Mouse (Mus musculus) layer of hippocampus, postnatal 36 days (tissue): ENCODE data around the gene Acsl3. TPM values are rescaled to one million over a fixed set of nuclear protein-coding genes. Genes with fewer than 3 reads are reported as not detected.

ENCODE experiments used
- DNase-seq, 2 experiments: peaks; one replicate each; pipeline ENCODE4 v3.0.0; 2022
- total RNA-seq, 2 experiments: library from RNA; stranded (reverse); gene quantifications; 2 replicates each; pipeline ENCODE4 v1.2.3; 2021

Acsl3 gene
- total RNA-seq, 2 experiments from 2014 or later: 174 to 180 TPM

DNA sequence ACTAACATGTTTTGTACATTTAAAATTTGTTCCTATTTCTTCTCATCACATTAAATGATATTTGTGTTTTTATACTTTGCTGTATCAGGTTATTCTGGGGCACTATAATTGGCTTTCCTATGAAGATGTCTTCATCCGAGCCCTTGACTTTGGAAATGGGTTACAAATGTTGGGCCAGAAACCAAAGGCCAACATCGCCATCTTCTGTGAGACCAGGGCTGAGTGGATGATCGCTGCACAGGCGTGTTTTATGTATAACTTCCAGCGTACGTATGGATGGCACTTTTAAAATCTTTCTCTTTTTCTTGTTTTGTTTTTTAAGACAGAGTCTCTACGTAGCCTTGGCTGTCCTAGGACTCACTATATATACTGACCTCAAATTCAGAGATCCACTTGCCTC is 30.5 kb downstream of the Acsl3 start:
- DNase-seq: no peak

DNA sequence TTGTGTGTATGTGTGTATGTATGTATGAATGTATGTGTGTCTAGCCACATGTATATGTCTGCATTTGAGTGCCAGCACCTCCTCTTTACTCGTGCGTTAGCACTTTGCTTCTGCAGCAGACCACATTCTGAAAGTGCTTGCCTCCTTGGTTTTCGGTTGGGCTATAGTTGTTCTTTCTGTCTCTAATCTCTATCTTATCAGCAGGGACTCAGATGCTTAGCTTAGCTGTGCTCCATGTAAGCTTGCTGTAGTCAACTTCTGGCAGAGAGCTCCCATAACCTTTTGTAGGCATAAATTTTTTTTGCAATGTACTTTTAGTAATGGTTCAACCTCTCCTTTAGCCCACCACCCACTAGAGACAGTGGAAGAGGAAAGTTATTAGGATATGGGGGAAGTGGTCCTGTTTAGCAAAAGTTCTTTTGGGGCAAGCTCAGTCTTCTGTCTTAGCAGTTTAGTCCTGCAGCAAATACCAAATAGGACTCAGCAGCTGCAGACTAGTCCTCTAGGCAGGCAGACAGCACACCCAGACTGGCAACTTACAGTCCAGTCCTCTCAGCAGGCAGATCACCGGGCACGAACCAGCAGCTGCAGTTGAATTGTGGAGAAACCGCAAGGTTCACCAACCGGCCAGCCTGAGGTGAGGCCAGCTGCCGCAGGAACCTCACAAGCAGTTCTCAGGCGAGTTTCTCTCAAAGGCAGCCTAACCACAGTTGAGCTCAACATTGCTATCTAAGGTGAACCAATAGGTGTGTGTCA is 37.1 kb downstream of the Acsl3 start:
- DNase-seq: no peak

DNA sequence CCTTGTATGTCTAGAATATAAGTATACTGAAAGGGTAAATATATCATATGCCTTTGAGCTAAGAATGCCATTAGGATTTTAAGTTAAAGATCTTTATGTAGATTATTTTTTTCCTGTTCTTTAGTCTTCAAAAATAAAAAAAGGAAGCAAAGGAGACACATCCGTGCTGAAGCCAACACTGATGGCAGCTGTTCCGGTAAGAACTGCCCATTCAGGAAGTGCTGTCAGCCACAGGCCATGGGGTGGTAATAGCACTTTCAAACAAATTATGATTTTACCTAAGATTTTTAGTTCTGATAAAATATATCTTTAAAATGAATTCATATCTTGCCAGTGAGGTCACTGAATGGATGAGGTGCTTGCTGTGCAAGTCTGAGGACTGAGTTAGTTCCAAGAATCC is 38.7 kb downstream of the Acsl3 start:
- no peak for DNase-seq

DNA sequence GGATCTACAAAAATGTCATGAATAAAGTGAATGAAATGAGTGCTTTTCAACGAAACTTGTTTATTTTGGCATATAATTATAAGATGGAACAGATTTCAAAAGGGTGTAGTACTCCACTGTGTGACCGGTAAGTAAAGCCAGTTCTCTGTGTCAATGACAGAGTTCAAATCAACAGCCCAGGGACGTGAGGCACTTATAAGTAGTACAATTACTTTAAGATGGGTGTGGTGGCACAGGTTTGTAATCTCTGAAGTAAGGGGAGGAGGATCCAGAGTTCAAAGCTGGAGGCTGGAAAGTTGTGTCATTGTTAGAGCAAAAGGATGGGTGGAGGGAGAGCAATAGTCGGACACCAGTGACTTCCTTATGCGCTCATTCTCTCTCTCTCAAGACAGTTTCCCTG is 39.3 kb downstream of the Acsl3 start:
- DNase-seq: no peak

DNA sequence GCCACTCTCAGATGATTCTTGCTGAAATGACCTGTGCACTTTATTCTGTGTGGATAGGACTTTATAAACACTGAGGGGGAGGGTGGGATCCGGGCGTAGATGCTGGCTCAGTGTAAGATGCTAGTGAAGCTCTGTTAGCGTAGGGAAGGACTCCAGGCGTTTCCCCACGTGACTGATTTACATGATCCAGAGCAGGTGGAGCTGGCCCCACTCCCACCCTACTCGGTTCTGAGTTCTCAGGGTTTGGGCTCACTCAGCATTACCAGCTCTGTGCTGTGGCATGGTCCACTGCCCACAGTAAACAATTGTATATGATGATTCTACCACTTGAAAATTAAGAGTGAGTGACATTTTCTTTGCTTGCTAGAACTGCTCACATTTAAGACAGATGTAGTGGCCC is 40.5 kb downstream of the Acsl3 start:
- no peak for DNase-seq

DNA sequence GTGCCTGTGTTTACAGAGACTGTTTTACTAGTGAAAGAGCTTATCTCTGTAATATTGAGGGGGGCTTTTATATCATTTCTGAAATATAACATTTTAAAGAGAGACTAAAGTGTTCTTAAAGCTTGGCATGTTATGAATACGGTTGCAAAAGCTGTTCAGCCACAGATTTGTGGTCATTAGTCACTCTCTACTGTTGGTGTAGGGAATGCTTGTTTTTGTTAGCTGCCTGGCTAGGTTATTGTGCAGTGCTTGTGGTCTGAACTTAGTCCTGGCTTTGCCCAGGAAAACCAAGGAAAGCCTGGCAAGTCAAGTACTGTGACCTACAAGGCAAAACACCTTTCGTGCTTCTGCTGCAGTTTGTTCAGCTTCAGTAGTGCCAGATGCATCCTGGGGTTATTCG is 44.1 kb downstream of the Acsl3 start:
- no peak for DNase-seq

DNA sequence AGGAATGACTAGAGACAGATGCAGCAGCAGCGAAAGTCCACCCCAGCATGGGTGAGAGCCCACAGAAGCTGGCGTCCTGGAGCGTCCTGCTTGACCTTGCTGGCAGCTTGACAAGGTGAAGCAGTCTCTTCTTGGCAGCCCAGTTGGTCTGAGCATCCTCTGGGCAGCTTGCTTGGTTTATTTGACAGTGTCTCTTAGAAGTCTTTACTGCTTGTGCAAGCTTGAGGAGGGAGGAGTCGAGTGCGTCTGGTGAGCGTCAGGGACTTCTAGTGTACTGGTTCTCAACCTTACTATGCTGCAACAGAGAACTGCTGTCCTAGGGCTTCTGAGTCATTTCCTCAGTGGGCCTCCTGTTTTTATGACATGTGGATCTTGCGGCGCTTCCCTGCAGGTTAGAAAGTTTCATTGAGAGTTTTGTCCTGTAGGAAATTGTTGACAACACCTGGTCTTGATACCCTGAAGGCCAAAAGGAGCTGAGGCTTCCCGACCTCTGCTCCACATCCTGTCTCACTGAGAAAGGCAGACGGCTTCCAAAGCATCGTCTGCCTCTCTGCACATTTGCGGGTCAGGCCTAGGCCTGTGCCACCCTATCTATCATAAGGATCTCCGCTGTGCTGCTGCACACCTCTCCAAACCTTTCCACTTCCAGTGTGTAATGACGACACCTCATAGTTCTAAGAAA is 44.8 kb downstream of the Acsl3 start:
- DNase-seq: no peak

DNA sequence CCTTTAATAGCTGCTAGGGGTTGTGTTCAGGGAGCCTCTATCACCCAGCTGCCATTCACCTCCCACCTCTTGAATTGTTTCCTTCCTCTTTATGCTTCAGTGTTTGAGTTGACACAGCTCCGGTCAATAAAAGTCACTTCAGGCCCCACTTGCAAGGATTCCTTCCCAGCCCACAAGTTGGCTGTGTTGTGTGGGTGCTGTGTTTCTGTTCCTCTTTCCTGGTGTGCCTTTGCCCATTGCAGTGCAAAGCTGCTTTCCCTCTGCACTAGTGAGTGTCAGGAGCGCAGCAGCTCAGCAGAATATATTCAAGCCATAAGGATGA is 45.3 kb downstream of the Acsl3 start:
- no peak for DNase-seq

DNA sequence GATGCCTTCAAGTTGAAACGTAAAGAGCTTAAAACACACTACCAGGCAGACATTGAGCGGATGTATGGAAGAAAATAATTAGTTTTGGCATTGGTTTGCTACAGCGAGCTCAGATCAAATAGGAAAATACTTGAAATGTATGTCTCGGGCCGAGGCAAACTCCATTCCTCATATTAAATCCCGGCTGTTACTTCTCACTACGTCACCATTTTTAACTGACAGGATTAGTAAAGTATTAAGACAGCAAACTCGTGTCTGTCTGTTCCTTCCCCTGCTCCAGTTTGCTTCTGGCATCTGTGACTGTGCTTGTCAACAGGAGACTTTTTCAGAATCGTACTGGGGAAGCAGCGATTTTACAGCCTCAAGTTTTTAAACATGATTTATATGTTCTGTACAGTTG is 48.7 kb downstream of the Acsl3 start:
- no peak for DNase-seq

DNA sequence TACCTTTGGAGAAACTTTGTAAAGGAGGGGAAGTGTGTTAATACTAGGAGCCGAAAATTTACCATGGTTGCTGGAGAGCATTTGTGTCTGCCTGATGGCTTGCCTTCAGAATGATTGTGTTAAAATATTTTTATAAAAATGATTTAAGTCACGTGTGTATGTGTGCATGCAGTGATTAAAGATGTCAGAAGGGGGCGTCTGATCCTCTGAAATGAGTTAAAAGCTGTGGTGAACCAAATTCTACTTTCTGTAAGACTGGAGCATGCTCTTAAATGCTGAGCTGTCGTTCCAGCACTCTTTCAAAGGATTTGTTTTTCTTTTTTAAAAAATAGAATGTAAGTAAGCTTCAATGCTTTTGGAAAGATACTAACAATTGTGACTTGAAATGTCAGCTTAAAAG is 49.7 kb downstream of the Acsl3 start:
- DNase-seq: no peak

GRCm38 (mm10) chr1:78710026-78710425 is 52.4 kb downstream of the Acsl3 start:
- DNase-seq: no peak

GRCm38 (mm10) chr1:78710613-78711329 is 53.1 kb downstream of the Acsl3 start:
- no peak for DNase-seq

DNA sequence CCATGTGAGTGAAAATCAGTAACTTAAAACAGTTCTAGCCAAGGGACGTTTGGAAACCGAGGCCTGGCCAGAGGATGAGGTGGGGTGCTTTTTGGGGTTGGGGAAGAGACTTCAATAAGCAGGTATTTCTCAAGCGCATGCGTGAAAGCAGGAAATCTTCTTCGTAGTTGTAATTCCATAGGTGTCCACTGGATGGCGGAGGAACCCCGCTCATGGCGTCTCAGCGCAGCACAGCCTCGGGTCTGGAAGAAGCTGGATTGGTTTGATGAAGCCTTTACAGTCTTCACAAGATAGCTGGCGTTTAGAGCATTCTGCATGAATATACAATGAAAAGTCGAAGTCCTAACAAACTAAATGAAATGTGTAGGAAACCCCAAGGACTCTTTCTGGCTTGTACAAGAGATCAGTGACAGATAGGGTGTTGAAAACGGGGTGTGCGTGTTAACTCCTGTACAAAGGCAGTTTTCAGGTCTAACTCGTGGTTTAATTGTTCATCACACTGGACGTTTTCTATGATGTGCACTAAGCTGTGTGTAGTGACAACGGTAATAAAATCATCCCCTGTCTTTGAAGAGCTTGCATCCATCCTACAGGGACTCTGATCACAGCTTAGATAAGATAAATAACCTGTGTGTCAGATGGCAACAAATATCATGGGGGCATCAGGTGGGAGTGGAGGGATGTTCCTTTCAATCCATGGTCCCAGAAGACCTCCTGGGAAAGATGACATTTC is 67.0 kb downstream of the Acsl3 start:
- peak; percentile 84 to 86 for DNase-seq

DNA sequence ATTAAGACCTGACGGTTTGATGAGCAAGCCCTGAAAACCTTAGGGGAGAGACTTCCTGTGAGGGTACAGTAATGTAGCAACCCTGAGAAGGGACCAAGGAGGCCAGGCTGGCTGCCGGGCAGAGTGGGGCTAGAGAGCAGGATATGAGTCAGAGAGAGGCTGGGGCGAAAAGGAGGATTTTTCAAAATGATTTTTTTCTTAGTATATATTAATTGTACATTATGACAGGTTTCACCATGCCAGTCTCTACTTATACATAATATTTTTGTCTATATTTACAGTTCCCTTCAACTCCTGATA is 67.5 kb downstream of the Acsl3 start:
- no peak for DNase-seq

DNA sequence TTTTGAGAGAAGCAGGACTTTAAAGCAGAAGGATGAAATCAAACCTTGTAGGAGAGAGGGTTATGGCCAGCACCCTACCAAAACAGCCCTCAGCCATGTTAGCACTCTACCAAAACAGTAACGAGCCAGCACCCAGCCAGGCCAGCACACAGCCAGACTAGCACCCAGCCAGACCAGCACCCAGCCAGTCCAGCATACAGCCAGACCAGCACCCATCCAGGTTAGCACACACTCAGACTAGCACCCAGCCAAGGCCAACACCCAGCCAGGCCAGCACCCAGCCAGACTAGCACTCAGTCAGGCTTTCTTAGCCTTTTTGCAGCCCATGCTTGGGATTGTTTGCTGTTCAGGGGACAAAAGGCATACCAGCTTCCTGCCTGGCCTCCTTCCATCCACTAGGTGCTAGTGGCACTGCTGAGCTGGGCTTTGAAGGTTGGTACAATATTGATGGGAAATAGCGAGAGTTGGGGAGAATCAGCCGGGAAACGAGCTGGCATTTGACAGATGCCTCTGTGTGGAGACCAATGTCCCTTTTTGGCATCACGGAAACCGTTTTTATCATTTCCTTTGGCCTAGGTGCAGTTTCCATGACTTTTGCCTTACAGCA is 68.1 kb downstream of the Acsl3 start:
- no peak for DNase-seq

GRCm38 (mm10) chr1:78730114-78730720 is 72.6 kb downstream of the Acsl3 start:
- no peak for DNase-seq

DNA sequence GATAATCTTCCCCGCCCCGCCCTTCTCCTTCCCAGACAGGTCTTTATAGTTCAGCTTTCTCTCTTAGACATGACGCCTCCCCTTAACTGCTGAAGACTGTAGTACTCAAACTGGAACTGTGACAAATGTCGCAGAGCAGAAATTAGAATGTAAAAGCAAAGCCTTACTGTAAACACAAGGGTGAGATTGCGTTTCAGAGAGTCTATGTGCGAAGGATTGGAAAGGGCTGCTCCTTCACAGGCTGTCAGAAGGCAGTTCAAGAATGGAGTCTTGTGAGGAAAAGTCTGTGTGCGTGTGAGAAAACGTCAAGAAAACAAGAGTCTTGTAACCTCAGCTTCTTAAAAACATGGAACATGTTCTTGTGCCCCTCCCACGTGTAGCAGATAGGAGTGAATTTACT is 74.7 kb downstream of the Acsl3 start:
- no peak for DNase-seq

GRCm38 (mm10) chr1:78734261-78735000 is 76.8 kb downstream of the Acsl3 start:
- no peak for DNase-seq

- no peak for DNase-seq
Measured at GRCm38 (mm10) chr1:78737646-78738045, 80.0 kb downstream of the Acsl3 start.

- DNase-seq: peak in 1 of 2 experiments; percentile 28
Measured at GRCm38 (mm10) chr1:78740676-78741075, 83.1 kb downstream of the Acsl3 start.

GRCm38 (mm10) chr1:78742198-78742597 is 84.6 kb downstream of the Acsl3 start:
- DNase-seq: peak; percentile 54 to 67

DNA sequence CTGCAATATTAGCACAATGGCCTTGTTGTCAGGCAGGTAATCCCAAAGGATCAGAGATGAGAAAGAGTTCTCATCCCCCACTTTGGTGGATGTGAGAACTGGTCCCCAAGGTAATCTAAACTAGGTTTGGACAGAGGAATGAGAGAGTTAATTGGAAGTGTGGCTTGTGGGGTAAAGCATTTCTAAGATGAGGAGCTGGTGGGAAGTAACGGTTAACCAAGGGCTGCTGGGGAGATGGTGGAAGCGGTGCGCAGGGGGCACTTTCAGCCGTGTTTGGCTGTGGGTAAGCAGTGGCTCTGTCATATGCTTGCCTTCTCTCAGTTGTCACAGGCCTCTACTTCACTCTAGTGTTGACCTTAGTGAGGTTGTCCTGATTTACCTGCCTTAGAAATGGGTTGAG is 85.7 kb downstream of the Acsl3 start:
- DNase-seq: no peak
